Mouse (Mus musculus): ENCODE results near the gene Adra2b. TPM values are rescaled to one million over a fixed set of nuclear protein-coding genes. Genes with fewer than 3 reads are reported as not detected.

Adra2b gene
- total RNA-seq, 2 experiments from 2014 or later, result not detected

DNA sequence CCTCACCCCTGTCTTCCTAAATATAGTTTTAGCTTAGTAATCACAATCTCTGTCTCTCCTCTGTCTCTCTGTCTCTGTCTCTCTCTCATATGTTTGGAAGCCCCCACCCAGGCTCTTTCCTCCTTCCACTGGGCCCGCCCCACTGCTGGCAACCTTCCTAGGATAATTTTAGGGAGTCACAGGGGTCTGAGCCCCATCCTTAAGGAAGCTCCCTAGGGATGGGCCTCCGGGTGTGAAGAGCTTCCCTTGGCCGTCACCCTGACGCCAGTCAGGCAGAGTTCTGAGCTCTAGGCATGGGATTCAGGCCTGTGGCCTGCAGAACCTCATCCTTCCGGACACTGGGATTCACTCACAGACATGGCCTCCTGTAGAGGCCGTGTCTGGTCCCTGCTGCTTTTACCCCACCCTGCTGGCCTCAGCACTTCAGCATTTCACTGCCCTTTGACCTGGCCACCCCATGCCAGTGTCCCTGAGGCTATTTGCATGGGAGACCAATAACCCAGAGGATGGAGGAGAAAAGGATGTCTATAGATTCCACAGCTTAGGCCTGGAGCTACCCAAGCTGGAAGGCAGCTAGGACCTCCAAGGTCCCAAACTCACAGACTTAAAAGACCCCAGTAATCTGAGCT, 13.5 kb downstream of the Adra2b start:
- ATAC-seq (replicated peaks; ENCODE audit: low FRiP score, poor library complexity, severe bottlenecking), result no peak

DNA sequence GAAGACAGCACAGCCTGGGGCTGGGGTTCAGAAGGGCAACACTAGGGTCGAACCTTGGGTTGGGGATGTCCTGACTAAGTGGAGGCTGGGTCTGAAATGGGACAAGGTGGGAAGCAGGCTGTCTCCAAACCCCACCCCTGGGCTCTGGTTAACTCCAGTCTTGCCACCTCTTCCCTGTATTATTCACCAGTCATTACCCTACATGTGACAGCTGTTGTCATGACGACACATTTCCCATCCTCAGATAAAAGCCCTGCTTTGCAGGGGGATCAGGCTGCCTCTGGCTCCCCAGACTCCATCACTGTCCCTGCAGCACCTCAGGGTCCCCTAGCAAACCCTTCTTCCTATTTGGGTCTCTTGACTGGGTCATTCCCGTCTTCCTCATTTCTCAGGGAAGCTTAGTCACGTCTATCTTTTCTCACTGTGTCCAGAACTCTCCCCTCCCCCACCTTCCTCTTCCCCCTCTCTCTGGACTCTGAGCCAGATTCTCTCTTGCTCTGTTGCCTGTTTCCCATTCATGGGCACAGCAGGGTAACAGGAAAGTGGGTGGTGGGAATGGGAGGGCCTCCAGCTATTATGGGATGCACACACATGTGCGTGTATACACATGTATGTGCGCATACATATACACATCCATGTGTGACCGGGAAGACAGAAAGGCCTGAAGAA, 15.1 kb downstream of the Adra2b start:
- ATAC-seq (replicated peaks; ENCODE audit: low FRiP score, poor library complexity, severe bottlenecking), result no peak

DNA sequence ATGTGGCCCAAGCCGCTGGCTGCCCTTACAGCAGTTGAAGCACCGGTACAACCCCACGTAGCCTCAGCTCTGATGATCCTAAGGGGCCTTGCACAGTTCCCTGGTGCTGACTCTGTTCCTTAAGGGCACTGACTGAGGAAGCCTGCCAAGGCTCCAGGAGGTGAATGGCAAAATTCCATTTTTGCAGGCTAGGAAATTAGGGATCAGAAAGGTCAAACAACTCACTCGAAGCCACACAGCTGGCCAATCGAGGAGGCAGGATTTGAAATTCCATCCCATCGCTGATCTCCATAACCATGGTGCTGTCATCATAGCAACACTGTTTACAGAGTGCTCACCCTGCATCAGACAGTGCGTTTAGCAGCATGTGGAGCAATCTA, 15.6 kb downstream of the Adra2b start:
- ATAC-seq (replicated peaks; ENCODE audit: low FRiP score, poor library complexity, severe bottlenecking), result no peak

DNA sequence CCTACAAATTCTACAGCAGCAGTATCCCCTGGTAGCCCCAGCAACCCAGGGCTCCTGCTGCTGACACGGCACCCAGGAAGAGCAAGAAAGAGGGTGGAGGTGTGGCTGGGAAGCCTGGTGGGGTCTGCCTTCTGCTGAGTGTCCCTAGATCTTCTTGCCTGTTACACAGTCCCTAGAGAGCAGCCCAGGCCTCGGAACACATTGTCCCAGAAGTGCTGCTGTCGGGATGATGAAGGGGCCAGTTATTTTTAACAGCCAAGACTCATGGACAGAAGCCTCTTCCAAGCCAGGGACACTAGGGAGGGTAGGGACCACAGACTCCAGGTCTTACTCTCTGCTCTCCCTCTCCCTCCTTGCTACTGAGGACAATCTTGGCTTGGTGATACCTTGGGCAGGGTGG, 16.2 kb downstream of the Adra2b start:
- ATAC-seq (replicated peaks; ENCODE audit: low FRiP score, poor library complexity, severe bottlenecking), result no peak

DNA sequence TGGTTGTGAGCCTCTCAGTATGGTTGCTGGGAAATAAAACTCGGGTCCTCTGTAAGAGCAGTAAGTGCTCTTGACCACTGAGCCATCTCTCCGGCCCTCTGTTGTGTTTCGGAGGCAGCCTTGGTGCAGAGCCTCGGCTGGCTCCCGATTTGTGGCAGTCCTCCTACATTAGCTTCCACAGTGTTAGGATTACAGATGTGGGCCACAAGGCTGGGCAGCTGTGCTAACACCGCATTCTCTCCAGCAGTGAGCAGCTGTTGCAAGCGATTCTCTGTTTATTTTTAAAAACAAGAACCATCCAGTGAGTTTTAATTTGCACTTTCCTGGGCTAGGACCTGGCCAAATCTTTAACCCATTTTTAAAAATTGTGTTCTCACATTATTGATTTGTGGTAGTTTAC, 20.9 kb downstream of the Adra2b start:
- ATAC-seq (replicated peaks; ENCODE audit: low FRiP score, poor library complexity, severe bottlenecking), result no peak

DNA sequence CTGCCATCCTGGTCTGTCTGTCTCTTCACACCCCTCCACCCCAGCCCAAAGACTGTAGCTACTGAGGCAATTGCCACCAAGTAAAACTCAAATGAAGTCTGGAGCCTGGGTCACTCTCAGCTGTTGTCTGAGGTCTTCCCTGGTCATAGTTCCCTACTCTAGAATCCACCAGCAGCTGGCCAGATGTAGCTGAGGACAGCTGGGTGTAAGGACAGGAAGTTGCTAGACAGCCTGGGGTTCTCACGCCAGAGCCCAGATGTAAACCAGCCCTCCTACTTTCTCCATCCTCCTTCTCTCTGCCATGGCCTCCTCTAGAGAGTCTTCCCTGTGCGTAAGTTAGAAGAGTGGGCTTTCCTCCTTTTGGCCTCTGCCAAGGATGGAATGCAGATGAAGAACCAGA, 24.5 kb downstream of the Adra2b start:
- no peak for ATAC-seq (replicated peaks; ENCODE audit: low FRiP score, poor library complexity, severe bottlenecking)

DNA sequence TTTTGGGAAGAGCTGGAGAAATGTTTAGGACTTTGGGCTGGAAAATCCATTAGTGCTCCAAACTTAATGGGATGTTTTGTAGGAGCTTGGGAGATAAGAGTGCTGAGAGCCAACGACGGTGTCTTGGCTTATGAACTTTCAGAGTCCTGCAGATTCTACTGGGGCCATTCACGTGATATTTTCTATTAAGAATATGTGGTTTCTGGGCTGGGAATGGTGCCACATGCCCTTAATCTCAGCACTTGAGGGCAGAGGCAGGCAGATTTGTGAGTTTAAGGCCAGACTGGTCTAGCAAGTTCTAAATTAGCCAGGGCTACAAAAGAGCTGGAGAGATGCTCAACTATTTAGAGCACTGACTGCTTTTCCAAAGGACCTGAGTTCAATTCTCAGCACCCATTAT, 27.3 kb downstream of the Adra2b start:
- ATAC-seq (replicated peaks; ENCODE audit: low FRiP score, poor library complexity, severe bottlenecking), result no peak

DNA sequence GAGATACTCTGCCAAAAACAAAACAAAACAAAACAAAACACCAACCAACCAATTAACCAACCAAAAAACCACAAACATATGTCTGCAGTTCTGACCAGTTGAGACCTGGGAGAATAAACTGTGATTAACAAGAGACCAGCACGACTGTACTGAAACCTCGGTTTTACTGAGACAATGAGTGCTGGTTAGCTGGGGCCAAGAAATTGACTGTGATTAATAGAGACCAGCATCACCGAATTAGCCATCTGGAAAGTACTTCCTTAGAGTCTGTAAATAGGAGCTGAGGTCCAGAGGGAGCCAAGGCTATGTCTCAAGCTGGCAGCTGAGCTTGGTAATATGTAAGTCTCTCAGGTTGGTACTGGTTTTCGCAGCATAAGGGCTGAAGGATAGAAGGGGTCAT, 27.8 kb downstream of the Adra2b start:
- ATAC-seq (replicated peaks; ENCODE audit: low FRiP score, poor library complexity, severe bottlenecking), result no peak

DNA sequence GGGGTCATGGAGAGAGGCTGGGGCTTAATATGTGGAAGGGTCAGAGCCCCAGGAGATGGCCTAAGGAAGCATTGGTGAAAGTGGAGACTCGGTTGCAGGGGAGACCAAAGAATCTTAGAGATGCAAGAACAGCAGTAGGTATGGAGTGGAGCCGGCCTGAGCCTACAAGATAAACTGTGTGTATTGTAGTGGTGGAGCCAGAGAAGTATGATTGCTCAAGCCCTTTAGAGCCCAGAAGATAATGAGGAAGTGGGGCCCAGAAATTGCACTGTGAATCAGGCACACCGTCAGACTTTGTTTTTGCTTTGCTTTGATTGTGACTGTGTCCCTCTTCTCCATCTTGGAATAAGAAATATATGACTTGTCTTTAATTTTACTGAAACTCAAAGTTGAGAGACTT, 28.3 kb downstream of the Adra2b start:
- no peak for ATAC-seq (replicated peaks; ENCODE audit: low FRiP score, poor library complexity, severe bottlenecking)

DNA sequence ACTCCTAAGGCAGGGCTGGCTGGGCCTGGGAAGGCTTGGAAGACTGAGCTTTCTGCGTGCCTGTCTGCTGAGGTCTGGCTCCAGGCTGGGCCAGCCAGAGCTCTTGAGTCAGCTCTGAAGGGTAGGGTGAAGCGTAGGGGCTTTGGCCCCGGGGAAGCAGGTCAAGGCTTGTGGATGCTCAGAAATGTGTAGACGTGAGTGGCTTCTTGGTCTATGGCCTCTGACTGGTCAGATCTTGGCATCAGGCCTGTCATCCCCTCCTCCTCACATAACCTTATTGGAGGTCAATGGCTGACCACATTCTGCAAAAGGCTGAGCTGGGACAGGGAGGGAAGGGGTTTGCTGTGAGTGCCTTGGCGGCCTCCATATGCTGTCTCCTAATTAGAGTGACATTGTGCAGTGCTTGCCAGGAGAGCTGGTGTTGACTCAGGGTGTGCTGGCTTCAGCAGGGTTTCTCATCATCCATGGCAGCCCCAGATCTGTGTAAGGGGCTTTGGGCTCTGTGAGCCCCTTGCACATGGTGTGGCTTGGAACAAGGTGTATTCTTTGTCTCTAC, 31.7 kb downstream of the Adra2b start:
- ATAC-seq (replicated peaks; ENCODE audit: low FRiP score, poor library complexity, severe bottlenecking), result no peak

DNA sequence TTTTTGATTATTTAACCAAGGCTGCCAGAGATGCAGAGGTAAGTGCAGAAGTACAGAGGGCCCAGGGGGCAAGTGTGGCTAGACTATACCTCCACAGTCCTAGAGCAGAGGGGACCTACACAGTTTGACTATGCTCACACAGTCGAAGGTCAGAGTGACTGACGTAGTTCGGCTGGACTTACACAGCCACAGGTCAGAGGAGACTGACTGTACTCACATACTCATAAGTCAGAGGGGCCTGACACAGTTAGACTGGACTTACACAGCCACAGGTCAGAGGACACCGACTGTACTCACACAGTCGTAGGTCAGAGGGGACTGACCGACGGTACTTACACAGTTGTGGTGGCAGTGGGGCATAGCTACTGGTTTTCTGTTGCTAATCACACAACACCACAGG, 35.7 kb downstream of the Adra2b start:
- ATAC-seq (replicated peaks; ENCODE audit: low FRiP score, poor library complexity, severe bottlenecking), result no peak

DNA sequence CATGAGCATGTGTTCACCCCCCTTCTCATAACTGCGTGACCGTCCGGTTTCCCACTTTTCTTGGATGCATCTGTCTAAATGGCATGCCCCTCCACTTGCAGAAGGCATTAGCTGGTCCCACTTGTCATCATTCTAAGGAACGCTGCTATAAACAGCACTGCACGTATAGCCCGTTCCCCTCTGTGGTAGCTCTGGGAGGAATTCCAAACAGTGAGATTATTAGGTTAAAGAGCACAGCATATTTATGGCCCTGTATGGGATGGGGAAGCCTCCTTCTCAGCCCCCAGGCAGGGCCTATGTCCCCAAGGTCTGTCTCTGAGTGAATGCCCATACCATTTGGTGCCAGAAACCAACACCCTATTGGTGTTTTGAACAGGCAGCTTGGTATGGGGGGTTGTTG, 48.1 kb downstream of the Adra2b start:
- no peak for ATAC-seq (replicated peaks; ENCODE audit: low FRiP score, poor library complexity, severe bottlenecking)

DNA sequence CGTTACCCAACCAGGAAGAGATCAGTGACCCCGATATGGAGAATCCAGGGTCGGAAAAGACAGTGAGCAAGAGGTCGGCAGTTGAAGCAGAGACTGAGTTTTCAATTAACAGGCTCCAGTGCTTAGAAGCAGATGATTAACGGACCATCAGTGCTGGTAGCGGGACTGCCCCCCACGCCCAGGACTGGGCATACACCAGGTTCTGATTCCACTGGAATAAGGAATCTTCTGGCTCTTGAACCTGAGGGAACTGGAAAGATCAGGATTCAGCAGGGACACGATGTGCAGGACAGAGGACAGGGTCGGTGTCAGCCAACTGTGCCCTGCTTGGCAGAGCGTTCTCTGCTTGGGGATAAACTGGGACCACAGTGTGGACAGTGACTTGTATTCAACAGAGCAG, 52.8 kb downstream of the Adra2b start:
- no peak; the same call in 1 of the 2 replicates for ATAC-seq (replicated peaks; ENCODE audit: low FRiP score, poor library complexity, severe bottlenecking)

DNA sequence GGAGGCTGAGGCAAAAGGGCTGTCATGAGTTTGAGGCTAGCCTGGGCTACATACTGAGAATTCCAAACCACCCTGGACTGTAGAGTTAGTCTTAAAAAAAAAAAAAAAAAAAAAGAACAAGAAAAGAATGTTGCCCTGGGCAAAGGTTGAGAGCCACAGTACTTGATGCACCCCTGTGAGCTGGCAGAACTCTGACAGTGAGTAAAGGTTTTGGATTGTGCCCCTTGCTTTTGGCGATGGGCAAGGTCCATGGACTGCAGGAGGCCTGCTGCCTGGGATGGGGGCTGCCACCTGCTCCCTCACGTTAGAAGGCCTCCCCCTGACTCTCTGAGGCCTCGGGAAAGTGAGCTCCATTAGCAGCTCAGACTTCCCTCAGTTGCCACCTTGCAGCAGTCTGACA, 53.7 kb downstream of the Adra2b start:
- ATAC-seq (replicated peaks; ENCODE audit: low FRiP score, poor library complexity, severe bottlenecking), result no peak

Other genes starting within 250 kb of the Adra2b start
- 160 and 195 TPM in 2 replicates for gene Ncaph, start 229.3 kb upstream of the Adra2b start, total RNA-seq (2015; ENCODE audit: low replicate concordance)
- gene Ncaph, start 229.3 kb upstream of the Adra2b start, total RNA-seq (2017; ENCODE audit: low replicate concordance), result 202 and 244 TPM in 2 replicates
- gene Itpripl1, start 219.8 kb upstream of the Adra2b start, total RNA-seq (2015; ENCODE audit: low replicate concordance), result 8.0 and 10.8 TPM in 2 replicates
- 2.2 and 2.4 TPM in 2 replicates for gene Itpripl1, start 219.8 kb upstream of the Adra2b start, total RNA-seq (2017; ENCODE audit: low replicate concordance)
- 0.84 TPM in 1 of 2 replicates, not detected in the other for gene 1810024B03Rik, start 154.9 kb upstream of the Adra2b start, total RNA-seq (2015; ENCODE audit: low replicate concordance)
- gene 1810024B03Rik, start 154.9 kb upstream of the Adra2b start, total RNA-seq (2017; ENCODE audit: low replicate concordance), result 1.1 TPM in 1 of 2 replicates, not detected in the other
- 68.3 and 82.5 TPM in 2 replicates for gene Snrnp200, start 154.8 kb upstream of the Adra2b start, total RNA-seq (2015; ENCODE audit: low replicate concordance)
- 86.6 and 112 TPM in 2 replicates for gene Snrnp200, start 154.8 kb upstream of the Adra2b start, total RNA-seq (2017; ENCODE audit: low replicate concordance)
- gene Ciao1, start 115.4 kb upstream of the Adra2b start, total RNA-seq (2015; ENCODE audit: low replicate concordance), result 9.2 and 15.1 TPM in 2 replicates
- gene Ciao1, start 115.4 kb upstream of the Adra2b start, total RNA-seq (2017; ENCODE audit: low replicate concordance), result 9.4 and 11.9 TPM in 2 replicates
- gene Tmem127, start 115.3 kb upstream of the Adra2b start, total RNA-seq (2015; ENCODE audit: low replicate concordance), result 13.3 and 29.3 TPM in 2 replicates
- 25.8 and 28.4 TPM in 2 replicates for gene Tmem127, start 115.3 kb upstream of the Adra2b start, total RNA-seq (2017; ENCODE audit: low replicate concordance)
- 47.2 and 59.5 TPM in 2 replicates for gene Stard7, start 93.0 kb upstream of the Adra2b start, total RNA-seq (2015; ENCODE audit: low replicate concordance)
- 46.2 and 65.4 TPM in 2 replicates for gene Stard7, start 93.0 kb upstream of the Adra2b start, total RNA-seq (2017; ENCODE audit: low replicate concordance)
- gene Dusp2, start 27.0 kb upstream of the Adra2b start, total RNA-seq (2015; ENCODE audit: low replicate concordance), result 14.8 and 24.7 TPM in 2 replicates
- gene Dusp2, start 27.0 kb upstream of the Adra2b start, total RNA-seq (2017; ENCODE audit: low replicate concordance), result 3.1 and 16.0 TPM in 2 replicates
- not detected in 2 replicates for gene Astl, start 24.6 kb upstream of the Adra2b start, total RNA-seq (2015; ENCODE audit: low replicate concordance)
- not detected in 2 replicates for gene Astl, start 24.6 kb upstream of the Adra2b start, total RNA-seq (2017; ENCODE audit: low replicate concordance)
- gene Gpat2, start 62.0 kb downstream of the Adra2b start, total RNA-seq (2015; ENCODE audit: low replicate concordance), result not detected in 2 replicates
- gene Gpat2, start 62.0 kb downstream of the Adra2b start, total RNA-seq (2017; ENCODE audit: low replicate concordance), result not detected in 2 replicates
- gene Fahd2a, start 81.4 kb downstream of the Adra2b start, total RNA-seq (2015; ENCODE audit: low replicate concordance), result 10.5 and 18.0 TPM in 2 replicates
- gene Fahd2a, start 81.4 kb downstream of the Adra2b start, total RNA-seq (2017; ENCODE audit: low replicate concordance), result 2.4 TPM in 1 of 2 replicates, not detected in the other
- gene Kcnip3, start 158.9 kb downstream of the Adra2b start, total RNA-seq (2015; ENCODE audit: low replicate concordance), result 1.4 and 4.2 TPM in 2 replicates
- 0.51 and 1.6 TPM in 2 replicates for gene Kcnip3, start 158.9 kb downstream of the Adra2b start, total RNA-seq (2017; ENCODE audit: low replicate concordance)
- gene Prom2, start 178.3 kb downstream of the Adra2b start, total RNA-seq (2015; ENCODE audit: low replicate concordance), result not detected in 2 replicates
- gene Prom2, start 178.3 kb downstream of the Adra2b start, total RNA-seq (2017; ENCODE audit: low replicate concordance), result not detected in 2 replicates
- 0.42 TPM in 1 of 2 replicates, not detected in the other for gene Zfp661, start 223.9 kb downstream of the Adra2b start, total RNA-seq (2015; ENCODE audit: low replicate concordance)
- gene Zfp661, start 223.9 kb downstream of the Adra2b start, total RNA-seq (2017; ENCODE audit: low replicate concordance), result 0.26 and 0.83 TPM in 2 replicates
- gene Mrps5, start 224.0 kb downstream of the Adra2b start, total RNA-seq (2015; ENCODE audit: low replicate concordance), result 2.9 and 20.5 TPM in 2 replicates
- gene Mrps5, start 224.0 kb downstream of the Adra2b start, total RNA-seq (2017; ENCODE audit: low replicate concordance), result 6.7 and 17.8 TPM in 2 replicates